Mouse (Mus musculus) urinary bladder, postnatal 25 days (tissue): Measurements from ENCODE around the gene Gm4450.
"Not testable (repeated sequence)": the region's sequence is repeated elsewhere in the genome, so short reads cannot be mapped to it uniquely, and the experiment has no call there.

Experiments used
- DNase-seq: peaks from one replicate; pipeline ENCODE4 v3.0.0; 2022; ENCODE audit warnings: low spot score

Gm4450 gene

DNA sequence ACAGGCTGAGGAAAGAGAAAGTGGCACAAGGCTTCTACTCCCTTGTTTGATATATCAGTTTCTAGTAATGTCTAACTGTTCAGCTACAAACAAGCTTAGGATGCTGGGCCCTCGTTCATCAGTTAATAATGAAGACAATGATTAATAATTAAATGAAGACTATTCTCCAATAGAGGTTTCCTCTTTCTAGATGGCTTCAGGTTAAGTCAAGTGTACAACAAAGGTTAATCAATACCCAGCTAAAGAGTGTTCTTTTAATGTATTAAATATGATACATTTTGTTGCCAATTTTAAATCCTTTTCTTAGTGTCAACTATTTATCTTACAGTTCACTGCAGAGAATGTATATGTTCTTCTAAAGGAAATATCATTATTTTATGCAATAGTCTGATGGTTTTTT is at the start of gene Gm4450:
Gene Gm4450, minus strand, starts transcription at position 101 of the 400 bp plus-strand sequence.
- not testable (repeated sequence) for DNase-seq

DNA sequence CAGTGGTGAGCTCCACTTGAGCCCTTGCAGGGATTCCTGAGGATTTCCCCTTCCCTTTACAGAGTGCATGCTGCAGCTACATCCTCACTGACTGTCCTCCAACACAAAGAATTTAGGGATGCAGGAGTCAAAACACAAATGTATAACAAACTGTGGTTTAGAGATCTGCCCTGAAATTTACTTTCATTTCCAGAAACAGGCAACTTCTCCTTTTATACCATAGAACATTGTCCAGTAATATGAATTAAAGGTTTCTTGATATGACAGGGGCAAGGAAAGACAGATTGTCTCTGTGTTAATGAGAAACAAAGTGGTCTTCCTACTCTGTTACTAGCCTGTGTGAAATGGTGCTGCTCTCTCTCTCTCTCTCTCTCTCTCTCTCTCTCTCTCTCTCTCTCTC is 40.5 kb upstream of the Gm4450 start:
- not testable (repeated sequence) for DNase-seq

DNA sequence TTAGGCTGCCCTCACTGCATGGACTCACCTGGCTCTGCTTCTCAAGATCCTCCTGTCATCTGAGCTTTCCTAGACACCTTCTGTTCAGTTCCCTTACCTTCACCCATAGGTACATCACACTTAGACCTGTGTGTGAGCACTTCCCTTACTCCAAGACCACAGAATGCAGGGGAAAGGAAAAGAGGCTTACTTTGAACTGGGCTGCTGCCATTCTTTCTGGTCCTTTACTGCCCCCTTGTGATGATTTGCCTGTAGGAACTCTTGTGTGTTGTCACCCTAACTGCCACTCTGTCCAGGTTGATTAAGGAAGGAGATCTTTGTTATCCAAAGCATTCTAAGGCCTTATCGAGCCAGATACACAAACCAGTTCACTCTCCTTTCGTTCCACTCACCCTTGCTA is 39.8 kb upstream of the Gm4450 start:
- not testable (repeated sequence) for DNase-seq

DNA sequence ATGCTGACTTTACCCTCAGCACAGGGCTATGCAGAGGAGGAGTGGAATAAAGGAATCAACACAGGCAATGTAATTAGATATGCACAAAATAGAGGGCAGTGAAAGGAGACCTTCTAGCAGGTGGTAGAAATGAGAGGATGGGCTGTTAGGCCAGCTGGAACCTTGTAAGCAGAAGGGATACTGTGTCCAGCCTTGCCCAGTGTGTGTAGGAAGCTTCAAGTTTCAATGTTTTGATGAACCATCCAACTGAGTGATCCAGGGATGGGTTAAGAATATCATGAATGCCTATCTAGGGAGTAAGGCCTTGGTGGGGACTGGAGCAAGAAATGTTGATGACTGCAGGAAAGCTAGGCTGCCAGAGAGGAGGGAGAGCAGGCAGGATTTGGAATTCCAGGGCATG is 38.1 kb upstream of the Gm4450 start:
- not testable (repeated sequence) for DNase-seq

DNA sequence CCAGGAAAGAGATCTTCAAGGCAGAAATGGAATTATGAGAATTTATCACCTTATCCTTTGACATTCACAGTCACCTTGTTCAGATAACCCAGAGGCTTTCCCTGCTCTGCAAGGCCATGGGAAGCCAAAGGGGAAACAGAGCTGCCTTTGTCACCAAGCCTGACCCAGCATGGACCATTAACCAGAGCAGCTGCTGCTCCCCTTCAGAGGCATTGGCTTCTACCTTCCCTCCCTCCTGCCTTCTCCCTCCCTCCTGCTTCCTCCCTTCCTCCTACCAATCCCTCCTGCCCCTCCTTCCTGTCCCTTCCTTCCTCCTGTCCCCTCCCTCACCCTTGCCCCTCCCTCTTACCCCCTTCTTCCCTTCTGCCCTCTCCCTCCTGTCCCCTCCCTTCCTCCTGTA is 37.3 kb upstream of the Gm4450 start:
- DNase-seq = not testable (repeated sequence)

DNA sequence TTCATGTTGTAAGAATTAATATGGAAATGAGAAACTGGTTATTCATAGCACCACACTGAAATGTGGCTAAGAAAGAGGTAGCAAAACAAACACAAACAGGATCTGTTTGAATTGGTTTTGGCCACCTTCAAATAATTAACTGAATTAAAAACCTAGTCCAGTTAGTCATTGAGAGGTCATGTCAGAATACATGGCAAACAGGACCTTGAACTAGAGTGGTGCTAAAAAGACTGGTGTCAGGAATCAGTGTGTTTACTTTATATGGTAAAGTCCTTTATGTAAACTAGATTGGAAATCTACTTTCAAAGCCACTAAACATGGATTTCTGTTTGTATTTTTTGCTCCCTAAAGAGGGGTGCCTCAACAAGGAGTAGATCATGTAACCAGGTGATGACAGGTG is 14.6 kb upstream of the Gm4450 start:
- DNase-seq = not testable (repeated sequence)

DNA sequence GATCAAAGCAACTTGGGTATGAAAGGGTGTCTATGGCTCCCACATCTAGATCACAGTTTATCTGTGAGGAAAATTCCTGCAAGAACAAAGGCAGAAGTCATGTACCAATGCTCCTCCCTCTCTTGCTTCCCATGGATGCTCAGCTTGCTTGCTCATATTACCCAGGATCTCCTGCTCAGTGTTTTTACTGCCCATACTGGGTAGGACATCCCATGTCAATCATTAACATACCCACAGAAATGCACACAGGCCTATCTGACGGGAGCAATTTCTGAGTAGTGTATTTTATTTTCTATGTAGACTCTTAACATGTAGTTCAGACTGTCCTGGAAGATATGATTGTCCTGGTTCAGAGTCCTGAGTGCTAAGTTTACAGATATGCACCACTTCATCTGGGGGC is 14.1 kb upstream of the Gm4450 start:
- DNase-seq = not testable (repeated sequence)

DNA sequence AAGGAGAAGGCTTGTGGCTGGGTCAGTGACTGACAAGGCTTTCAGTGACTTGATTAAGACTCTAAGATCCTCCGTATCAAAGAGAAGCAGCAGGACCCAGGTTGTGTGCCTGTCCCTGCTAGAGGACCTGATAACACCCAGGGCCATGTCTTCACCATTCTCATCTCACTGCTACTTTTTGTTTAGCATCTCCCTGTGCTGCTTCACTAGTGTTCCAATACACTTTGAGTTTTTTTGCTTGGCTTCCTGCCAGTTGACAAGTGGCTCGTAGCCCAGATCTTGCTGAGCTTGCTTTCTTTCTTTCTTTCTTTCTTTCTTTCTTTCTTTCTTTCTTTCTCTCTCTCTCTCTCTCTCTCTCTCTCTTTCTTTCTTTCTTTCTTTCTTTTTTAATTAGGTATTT is 12.4 kb upstream of the Gm4450 start:
- DNase-seq = not testable (repeated sequence)

DNA sequence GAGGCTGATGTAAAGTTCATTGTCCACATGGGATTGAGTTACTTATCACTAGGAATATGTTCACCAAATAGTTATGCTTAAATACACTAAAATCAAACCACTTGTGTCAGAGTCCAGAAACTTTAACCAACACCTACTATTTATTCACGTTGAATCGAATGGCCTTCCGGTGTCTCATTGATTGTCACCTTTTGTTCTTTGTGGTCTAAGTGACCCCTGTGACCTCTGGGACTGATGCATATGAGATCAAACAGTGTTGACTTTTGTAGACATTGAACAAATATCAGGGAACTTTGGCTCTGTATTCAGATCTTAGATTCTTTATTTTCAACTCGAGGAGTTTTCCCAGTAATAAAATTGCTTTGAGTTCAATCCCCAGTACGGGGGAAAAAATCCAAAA is 3.1 kb downstream of the Gm4450 start:
- DNase-seq = not testable (repeated sequence)

DNA sequence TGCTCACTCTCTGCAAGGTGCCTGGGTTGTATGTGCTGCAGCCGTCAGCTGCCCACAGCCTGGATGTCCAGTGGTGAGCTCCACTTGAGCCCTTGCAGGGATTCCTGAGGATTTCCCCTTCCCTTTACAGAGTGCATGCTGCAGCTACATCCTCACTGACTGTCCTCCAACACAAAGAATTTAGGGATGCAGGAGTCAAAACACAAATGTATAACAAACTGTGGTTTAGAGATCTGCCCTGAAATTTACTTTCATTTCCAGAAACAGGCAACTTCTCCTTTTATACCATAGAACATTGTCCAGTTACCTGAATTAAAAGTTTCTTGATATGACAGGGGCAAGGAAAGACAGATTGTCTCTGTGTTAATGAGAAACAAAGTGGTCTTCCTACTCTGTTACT is 13.0 kb downstream of the Gm4450 start:
- DNase-seq = not testable (repeated sequence)

DNA sequence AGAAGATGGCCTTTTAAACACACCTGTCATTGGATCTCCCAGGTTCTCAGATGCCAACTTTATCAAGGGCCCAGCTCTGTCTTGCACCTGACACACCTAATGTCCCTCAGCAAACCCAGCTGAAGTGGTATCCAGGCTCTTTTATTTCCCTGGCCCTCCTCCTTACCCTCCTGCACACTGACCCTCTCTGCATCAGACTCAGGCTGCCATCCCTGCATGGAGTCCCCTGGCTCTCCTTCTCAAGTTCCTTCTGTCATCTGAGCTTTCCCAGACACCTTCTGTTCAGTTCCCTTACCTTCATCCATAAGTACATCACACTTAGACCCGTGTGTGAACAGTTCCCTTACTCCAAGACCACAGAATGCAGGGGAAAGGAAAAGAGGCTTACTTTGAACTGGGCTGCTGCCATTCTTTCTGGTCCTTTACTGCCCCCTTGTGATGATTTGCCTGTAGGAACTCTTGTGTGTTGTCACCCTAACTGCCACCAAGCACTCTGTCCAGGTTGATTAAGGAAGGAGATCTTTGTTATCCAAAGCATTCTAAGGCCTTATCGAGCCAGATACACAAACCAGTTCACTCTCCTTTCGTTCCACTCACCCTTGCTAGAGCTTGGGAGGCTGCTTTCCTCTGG is 13.7 kb downstream of the Gm4450 start:
- not testable (repeated sequence) for DNase-seq

DNA sequence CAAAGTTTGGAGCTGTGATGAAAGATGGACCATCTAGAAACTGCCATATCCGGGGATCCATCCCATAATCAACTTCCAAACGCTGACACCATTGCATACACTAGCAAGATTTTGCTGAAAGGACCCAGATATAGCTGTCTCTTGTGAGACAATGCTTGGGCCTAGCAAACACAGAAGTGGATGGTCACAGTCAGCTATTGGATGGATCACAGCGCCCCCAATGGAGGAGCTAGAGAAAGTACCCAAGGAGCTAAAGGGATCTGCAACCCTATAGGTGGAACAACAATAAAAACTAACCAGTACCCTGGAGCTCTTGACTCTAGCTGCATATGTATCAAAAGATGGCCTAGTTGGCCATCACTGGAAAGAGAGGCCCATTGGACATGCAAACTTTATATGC is 14.7 kb downstream of the Gm4450 start:
- not testable (repeated sequence) for DNase-seq

DNA sequence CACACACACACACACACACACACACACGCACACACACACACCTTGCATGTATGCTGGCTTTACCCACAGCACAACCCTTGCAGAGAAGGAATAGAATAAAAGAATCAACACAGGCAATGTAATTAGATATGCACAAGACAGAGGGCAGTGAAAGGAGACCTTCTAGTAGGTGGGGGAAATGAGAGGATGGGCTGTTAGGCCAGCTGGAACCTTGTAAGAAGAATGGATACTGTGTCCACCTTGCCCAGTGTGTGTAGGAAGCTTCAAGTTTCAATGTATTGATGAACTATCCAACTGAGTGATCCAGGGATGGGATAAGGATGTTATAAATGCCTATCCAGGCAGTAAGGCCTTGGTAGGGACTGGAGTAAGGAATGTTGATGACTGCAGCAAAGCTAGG is 21.9 kb downstream of the Gm4450 start:
- DNase-seq = no peak

DNA sequence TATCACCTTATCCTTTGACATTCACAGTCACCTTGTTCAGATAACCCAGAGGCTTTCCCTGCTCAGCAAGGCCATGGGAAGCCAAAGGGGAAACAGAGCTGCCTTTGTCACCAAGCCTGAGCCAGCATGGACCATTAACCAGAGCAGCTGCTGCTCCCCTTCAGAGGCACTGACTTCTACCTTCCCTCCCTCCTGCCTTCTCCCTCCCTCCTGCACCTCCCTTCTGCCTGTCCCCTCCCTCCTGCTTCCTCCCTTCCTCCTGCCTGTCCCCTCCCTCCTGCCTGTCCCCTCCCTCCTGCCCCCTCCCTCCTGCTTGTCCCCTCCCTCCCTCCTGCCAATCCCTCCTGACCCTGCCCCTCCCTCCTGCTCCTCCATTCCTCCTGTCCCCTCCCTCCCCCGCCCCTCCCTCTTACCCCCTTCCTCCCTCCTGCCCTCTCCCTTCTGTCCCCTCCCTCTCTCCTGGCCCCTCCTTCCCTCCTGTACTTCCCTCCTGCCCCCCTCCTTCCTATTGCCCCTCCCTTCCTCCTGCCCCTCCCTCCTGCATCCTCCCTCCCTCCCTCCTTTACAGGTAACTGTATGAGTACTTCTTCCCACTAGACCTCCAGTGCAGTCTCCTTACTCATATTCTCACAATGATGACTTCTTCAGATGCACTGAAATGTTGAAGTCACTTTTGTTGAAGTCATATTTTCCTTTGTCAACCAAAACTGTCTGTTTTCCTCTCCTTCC is 22.7 kb downstream of the Gm4450 start:
- no peak for DNase-seq

DNA sequence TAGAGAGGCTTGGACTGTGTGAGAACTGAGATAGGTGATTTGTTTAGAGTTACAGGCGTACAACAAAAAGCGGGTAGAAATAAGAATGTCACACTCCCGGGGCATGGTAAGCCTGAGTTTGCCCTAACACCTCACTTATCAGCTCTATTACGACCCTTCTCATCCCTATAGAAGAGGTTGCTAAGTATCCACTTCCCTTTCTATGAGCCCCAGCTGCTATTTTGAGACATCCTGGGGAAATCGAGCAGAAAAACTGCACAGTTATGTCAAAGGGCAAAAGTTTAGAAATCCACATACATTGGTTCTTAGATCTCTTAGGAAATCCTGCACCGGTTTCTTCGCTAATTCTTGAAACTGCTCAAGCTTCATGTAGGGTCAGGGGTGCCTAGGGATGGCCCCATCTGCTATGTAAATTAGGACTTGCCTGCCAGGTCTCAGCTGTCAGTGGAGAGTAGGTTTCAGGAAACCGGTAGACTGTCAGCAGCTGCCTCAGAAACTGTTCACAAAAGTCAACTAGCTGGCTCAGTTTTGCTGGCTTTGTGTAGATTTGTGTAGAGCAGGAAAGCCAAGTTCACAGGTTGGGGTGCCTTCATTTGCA is 27.9 kb downstream of the Gm4450 start:
- DNase-seq = no peak

DNA sequence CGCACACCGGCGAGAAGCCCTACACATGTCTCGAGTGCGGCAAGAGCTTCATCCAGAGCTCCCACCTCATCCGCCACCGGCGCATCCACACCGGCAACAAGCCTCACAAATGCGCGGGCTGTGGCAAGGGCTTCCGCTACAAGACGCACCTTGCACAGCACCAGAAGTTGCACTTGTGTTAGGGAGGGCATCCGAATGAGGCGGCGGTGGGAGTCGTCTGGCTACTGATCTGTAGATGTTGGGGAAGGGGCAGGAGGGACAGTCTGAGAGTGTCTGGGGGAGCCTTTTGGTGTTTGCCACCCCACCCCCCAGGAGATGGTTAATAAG is 28.5 kb downstream of the Gm4450 start:
- no peak for DNase-seq

DNA sequence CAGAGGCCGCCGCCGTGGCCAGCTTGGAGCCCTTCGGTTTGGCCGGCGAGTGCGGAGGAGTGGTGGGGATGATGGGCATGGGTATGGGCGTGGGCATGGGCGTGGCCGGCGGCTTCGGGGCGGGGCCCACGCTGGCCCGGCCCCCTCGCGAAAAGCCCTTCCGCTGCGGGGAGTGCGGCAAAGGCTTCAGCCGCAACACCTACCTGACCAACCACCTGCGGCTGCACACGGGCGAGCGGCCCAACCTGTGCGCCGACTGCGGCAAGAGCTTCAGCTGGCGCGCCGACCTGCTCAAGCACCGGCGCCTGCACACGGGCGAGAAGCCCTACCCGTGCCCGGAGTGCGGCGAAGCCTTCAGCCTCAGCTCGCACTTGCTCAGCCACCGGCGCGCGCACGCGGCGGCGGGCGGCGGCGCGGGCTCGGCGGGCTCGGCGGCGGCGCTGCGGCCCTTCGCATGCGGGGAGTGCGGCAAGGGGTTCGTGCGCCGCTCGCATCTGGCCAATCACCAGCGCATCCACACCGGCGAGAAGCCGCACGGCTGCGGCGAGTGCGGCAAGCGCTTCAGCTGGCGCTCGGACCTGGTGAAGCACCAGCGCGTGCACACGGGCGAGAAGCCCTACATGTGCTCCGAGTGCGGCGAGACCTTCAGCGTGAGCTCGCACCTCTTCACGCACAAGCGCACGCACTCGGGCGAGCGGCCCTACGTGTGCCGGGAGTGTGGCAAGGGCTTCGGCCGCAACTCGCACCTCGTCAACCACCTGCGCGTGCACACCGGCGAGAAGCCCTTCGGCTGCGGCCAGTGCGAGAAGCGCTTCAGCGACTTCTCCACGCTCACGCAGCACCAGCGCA is 29.1 kb downstream of the Gm4450 start:
- peak; percentile 66 for DNase-seq

DNA sequence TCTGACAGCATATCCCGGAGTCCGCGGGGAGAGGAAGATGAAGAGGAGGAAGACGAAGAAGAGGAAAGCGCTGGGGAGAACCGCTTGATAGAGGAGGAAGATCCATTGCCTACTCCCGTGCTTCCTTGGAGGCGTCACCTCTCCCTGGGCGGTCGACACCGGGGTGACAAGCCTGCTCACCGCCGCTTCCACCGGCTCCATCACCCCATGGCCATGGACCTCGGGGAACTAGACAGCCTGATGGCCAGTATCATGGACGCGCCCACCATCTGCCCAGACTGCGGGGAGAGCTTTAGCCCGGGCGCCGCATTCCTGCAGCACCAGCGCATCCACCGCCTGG is 29.7 kb downstream of the Gm4450 start:
- no peak for DNase-seq

DNA sequence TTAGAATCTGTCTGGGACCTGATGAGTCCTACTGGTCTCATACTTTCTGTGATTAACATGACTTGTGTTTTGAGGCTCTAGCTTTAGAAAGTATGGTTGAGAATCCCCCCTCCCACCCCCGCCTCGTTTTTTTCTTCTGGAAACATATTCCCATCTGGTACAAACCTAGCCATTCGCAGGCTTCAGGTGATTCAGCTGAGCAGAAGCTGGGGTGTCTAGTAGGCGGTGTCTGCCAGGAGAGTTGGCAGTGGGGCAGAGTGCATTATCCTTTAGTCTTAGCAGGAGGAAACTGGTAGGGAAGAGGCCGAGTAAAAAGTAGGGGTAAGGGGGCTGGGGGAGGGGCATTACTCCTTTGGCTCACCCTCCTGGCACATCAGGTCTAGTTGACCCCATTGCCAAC is 30.2 kb downstream of the Gm4450 start:
- no peak for DNase-seq

DNA sequence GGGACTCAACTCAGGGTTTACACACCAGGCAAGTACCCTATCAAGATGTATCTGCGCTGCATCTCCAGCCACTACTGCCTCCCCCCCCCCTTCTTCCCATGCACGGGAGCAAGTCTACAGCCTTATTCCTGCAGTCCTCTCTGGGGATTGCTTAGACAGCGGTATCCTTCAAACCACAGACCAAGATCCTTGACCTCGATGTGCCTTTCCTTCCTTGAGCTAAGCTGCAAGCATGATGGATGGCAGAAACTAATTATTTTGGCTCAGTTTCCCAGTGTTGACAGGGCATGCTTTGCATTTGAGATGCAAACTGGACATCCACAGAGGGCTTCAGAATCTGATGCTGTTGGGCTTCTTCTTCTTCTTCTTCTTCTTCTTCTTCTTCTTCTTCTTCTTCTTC is 34.0 kb downstream of the Gm4450 start:
- no peak for DNase-seq

DNA sequence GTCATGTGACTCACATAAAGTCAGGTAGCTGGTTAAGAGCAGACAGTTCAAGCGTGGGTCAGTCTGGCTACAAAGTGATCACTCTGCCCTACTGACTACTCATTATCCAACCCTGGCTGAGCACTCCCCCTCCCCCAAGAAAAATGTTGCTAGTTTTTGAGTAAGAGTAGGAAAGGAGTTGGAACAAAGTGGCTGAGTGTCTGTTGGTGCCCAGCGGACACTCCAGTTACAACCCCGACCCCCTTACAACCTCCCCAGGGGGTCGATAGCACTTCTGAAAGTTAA is 37.2 kb downstream of the Gm4450 start:
- DNase-seq = no peak

DNA sequence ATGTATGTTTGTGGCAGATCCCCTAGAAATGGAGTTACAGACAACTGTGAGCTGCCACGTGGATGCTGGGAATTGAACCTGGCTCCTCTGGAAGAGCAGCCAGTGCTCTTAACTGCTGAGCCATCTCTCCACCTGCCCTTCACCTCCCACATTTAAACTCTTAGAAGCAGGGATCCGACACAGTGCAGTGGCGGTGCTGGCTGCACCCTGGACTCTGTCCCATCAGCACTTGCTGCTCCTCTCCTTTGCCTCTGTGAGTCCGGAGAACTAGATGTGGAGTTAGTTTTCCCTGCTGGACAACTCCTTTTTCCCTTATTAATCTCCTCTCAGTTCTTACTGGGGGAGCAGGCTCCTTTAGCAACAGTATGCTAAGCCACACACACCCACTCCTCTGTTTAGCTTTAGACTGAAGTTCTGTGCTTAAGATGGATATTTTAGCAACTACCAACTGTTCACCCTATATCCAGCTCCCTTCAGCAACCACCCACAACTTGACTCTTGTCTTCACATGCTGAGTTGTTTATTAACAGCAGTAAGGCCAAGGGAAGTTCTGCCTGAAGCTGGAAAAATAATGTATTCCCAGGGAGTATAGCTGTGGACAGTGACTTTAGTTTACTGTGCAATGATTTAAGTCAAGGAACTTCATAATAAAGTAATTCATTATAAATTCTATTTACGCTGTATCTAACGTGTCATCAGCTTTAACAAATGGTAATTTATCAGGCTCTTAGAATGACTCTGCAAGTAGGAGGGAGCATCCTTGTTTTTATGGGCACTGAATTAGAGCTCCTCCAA is 37.7 kb downstream of the Gm4450 start:
- DNase-seq = no peak
